Mouse (Mus musculus) duodenum, adult 2 months (tissue): Measurements from ENCODE around the gene Gpr62. TPM values are rescaled to one million over a fixed set of nuclear protein-coding genes. Genes with fewer than 3 reads are reported as not detected.

ENCODE experiments used
- polyA plus RNA-seq: library from polyadenylated mRNA; depleted of rRNA; stranded (reverse); fragments of >200 nt; gene quantifications from 2 replicates; pipeline ENCODE4 v1.2.3, GENCODE M21; 2012; ENCODE audit warnings: low replicate concordance; rRNA removed

The Gpr62 gene
- polyA plus RNA-seq, result 0.30 and 0.56 TPM in 2 replicates

GRCm38 (mm10) chr9:106465571-106466200, at the start of gene Gpr62:
Gene Gpr62 (minus strand): TSS chr9:106465938.

GRCm38 (mm10) chr9:106514273-106514672, 48.5 kb upstream of the Gpr62 start, which contains the start of gene Iqcf5:
Gene Iqcf5 (plus strand): TSS chr9:106514573.

GRCm38 (mm10) chr9:106499667-106500066, 33.9 kb upstream of the Gpr62 start, which contains the start of gene Iqcf1:
Gene Iqcf1 (plus strand): TSS chr9:106499967.

GRCm38 (mm10) chr9:106476924-106477484, 11.3 kb upstream of the Gpr62 start, which contains the start of gene Parp3:
Gene Parp3 (minus strand): TSS chr9:106476949.

GRCm38 (mm10) chr9:106475663-106476001, 9.9 kb upstream of the Gpr62 start, which contains the start of gene Rrp9:
Gene Rrp9 (plus strand): TSS chr9:106475963.

GRCm38 (mm10) chr9:106453271-106454070, 12.3 kb downstream of the Gpr62 start, which contains the start of gene Pcbp4:
Gene Pcbp4 (plus strand): TSS chr9:106453291.

GRCm38 (mm10) chr9:106447348-106447747, 18.4 kb downstream of the Gpr62 start, which contains the start of the genes Abhd14b and Abhd14a:
Gene Abhd14b (plus strand): TSS chr9:106447459.
Gene Abhd14a (minus strand): TSS chr9:106447678.

GRCm38 (mm10) chr9:106429221-106430014, 36.3 kb downstream of the Gpr62 start, which contains the start of gene Rpl29:
Gene Rpl29 (plus strand): TSS chr9:106429454.

Other genes starting within 250 kb of the Gpr62 start
- 1.1 and 1.8 TPM in 2 replicates for gene Tlr9, start 243.3 kb downstream of the Gpr62 start, polyA plus RNA-seq
- 177 and 205 TPM in 2 replicates for gene Alas1, start 217.3 kb downstream of the Gpr62 start, polyA plus RNA-seq
- 14.7 TPM in 2 replicates for gene Poc1a, start 184.9 kb downstream of the Gpr62 start, polyA plus RNA-seq
- gene Dusp7, start 97.3 kb downstream of the Gpr62 start, polyA plus RNA-seq, result 14.1 and 19.8 TPM in 2 replicates
- 296 and 334 TPM in 2 replicates for gene Rpl29, start 36.5 kb downstream of the Gpr62 start, polyA plus RNA-seq
- gene Acy1, start 27.6 kb downstream of the Gpr62 start, polyA plus RNA-seq, result 113 and 257 TPM in 2 replicates
- 90.3 and 94.3 TPM in 2 replicates for gene Abhd14b, start 18.5 kb downstream of the Gpr62 start, polyA plus RNA-seq
- 25.7 and 28.4 TPM in 2 replicates for gene Abhd14a, start 18.3 kb downstream of the Gpr62 start, polyA plus RNA-seq
- 25.3 and 35.3 TPM in 2 replicates for gene Pcbp4, start 12.6 kb downstream of the Gpr62 start, polyA plus RNA-seq
- gene Rrp9, start 10.0 kb upstream of the Gpr62 start, polyA plus RNA-seq, result 20.7 and 23.2 TPM in 2 replicates
- 20.4 and 31.8 TPM in 2 replicates for gene Parp3, start 11.0 kb upstream of the Gpr62 start, polyA plus RNA-seq
- gene Iqcf1, start 34.0 kb upstream of the Gpr62 start, polyA plus RNA-seq, result not detected in 2 replicates
- not detected in 2 replicates for gene Iqcf5, start 48.6 kb upstream of the Gpr62 start, polyA plus RNA-seq
- gene Iqcf3, start 95.7 kb upstream of the Gpr62 start, polyA plus RNA-seq, result not detected in 2 replicates
- gene Iqcf4, start 105.1 kb upstream of the Gpr62 start, polyA plus RNA-seq, result not detected in 2 replicates
- not detected in 2 replicates for gene Iqcf6, start 160.6 kb upstream of the Gpr62 start, polyA plus RNA-seq
- gene Grm2, start 190.1 kb upstream of the Gpr62 start, polyA plus RNA-seq, result 0.06 TPM in 2 replicates
- gene Tex264, start 220.0 kb upstream of the Gpr62 start, polyA plus RNA-seq, result 65.2 and 86.0 TPM in 2 replicates